Mouse (Mus musculus): ENCODE measurements at regions not wholly inside any gene's neighbourhood (a gene's known extent, or its start where the extent isn't known, plus 50 kb on each side); places are given as distances from the start of the nearest gene placed in this dataset.

GRCm38 (mm10) chr16:92982934-92983333 lies 157.0 kb upstream of the Runx1 start:
- 87% methylated on average over 7 of the region's 7 CpGs for WGBS
- no peak overlapping the region for H3K27ac ChIP-seq (ENCODE audit: low read length)
- no peak for ATAC-seq

GRCm38 (mm10) chr16:92979620-92980330 lies 153.8 kb upstream of the Runx1 start:
- no peaks in the 10 kb centered on the region for H3K27me3 ChIP-seq (replicated peaks; ENCODE audit: insufficient read depth, low read length)
- H3K4me3 ChIP-seq (ENCODE audit: low read depth, low read length), result no peak overlapping the region
- H3K36me3 ChIP-seq (ENCODE audit: insufficient read depth, low read length), result no peaks in the 10 kb centered on the region
- no peak for DNase-seq (ENCODE audit: low spot score)
- no peaks in the 10 kb centered on the region for H3K4me1 ChIP-seq (ENCODE audit: insufficient read depth, low read depth, low read length)
- H3K27ac ChIP-seq (ENCODE audit: low read length), result no peak overlapping the region
- 60% methylated on average over 11 of the region's 11 CpGs for WGBS
- H3K4me2 ChIP-seq (replicated peaks; ENCODE audit: low read depth, low read length), result no peak overlapping the region
- no peaks in the 10 kb centered on the region for H3K9me3 ChIP-seq (ENCODE audit: low read length)
- no peak overlapping the region for H3K9ac ChIP-seq (replicated peaks; ENCODE audit: low read depth)
- TF ChIP-seq CTCF (IDR thresholded peaks at IDR 0.05) (no peak), EP300 (IDR thresholded peaks at IDR 0.05) (no peak)
- no peak for ATAC-seq

More at GRCm38 (mm10) chr16:92982934-92983333, 157.0 kb upstream of the Runx1 start:
- H3K9me3 ChIP-seq (ENCODE audit: low read length), result no peaks in the 10 kb centered on the region
- DNase-seq (ENCODE audit: low spot score), result no peak
- H3K27me3 ChIP-seq (replicated peaks; ENCODE audit: insufficient read depth, low read length), result no peaks in the 10 kb centered on the region
- no peaks in the 10 kb centered on the region for H3K4me1 ChIP-seq (ENCODE audit: insufficient read depth, low read depth, low read length)
- no peak overlapping the region for H3K4me3 ChIP-seq (ENCODE audit: low read depth, low read length)
- H3K36me3 ChIP-seq (ENCODE audit: insufficient read depth, low read length), result no peaks in the 10 kb centered on the region
- TF ChIP-seq EP300 (IDR thresholded peaks at IDR 0.05) (no peak), CTCF (IDR thresholded peaks at IDR 0.05) (no peak)
- no peak overlapping the region for H3K9ac ChIP-seq (replicated peaks; ENCODE audit: low read depth)
- H3K4me2 ChIP-seq (replicated peaks; ENCODE audit: low read depth, low read length), result no peak overlapping the region

- ATAC-seq (no peak), DNase-seq (ENCODE audit: low spot score) (no peak)
These were observed 150.1 kb upstream of the Runx1 start for GRCm38 (mm10) chr16:92976097-92976496.

GRCm38 (mm10) chr16:92975090-92975489 lies 149.1 kb upstream of the Runx1 start:
- Histone ChIP-seq H3K4me1 (ENCODE audit: insufficient read depth, low read depth, low read length) (no peaks in the 10 kb centered on the region), H3K4me2 (replicated peaks; ENCODE audit: low read depth, low read length) (no peak overlapping the region), H3K27ac (ENCODE audit: low read length) (no peak overlapping the region), H3K27me3 (replicated peaks; ENCODE audit: insufficient read depth, low read length) (no peaks in the 10 kb centered on the region), H3K9ac (replicated peaks; ENCODE audit: low read depth) (no peak overlapping the region), H3K9me3 (ENCODE audit: low read length) (no peaks in the 10 kb centered on the region), H3K4me3 (ENCODE audit: low read depth, low read length) (no peak overlapping the region), H3K36me3 (ENCODE audit: insufficient read depth, low read length) (no peaks in the 10 kb centered on the region)
- TF ChIP-seq CTCF (IDR thresholded peaks at IDR 0.05) (no peak), EP300 (IDR thresholded peaks at IDR 0.05) (no peak)
- no peak for DNase-seq (ENCODE audit: low spot score)
- no peak for ATAC-seq
- WGBS, result 88% methylated on average over 8 of the region's 8 CpGs

More at GRCm38 (mm10) chr16:92976097-92976496, 150.1 kb upstream of the Runx1 start:
- no peaks in the 10 kb centered on the region for H3K36me3 ChIP-seq (ENCODE audit: insufficient read depth, low read length)
- no peak overlapping the region for H3K9ac ChIP-seq (replicated peaks; ENCODE audit: low read depth)
- no peak overlapping the region for H3K4me3 ChIP-seq (ENCODE audit: low read depth, low read length)
- WGBS, result 59% methylated on average over 8 of the region's 8 CpGs
- no peaks in the 10 kb centered on the region for H3K9me3 ChIP-seq (ENCODE audit: low read length)
- no peaks in the 10 kb centered on the region for H3K4me1 ChIP-seq (ENCODE audit: insufficient read depth, low read depth, low read length)
- TF ChIP-seq CTCF (IDR thresholded peaks at IDR 0.05), result no peak
- TF ChIP-seq EP300 (IDR thresholded peaks at IDR 0.05), result no peak
- H3K4me2 ChIP-seq (replicated peaks; ENCODE audit: low read depth, low read length), result no peak overlapping the region
- H3K27me3 ChIP-seq (replicated peaks; ENCODE audit: insufficient read depth, low read length), result no peaks in the 10 kb centered on the region
- no peak overlapping the region for H3K27ac ChIP-seq (ENCODE audit: low read length)

- WGBS, result 70% methylated on average over 5 of the region's 5 CpGs
- Histone ChIP-seq H3K36me3 (ENCODE audit: insufficient read depth, low read length) (no peaks in the 10 kb centered on the region), H3K4me3 (ENCODE audit: low read depth, low read length) (no peak overlapping the region), H3K27ac (ENCODE audit: low read length) (no peak overlapping the region), H3K4me1 (ENCODE audit: insufficient read depth, low read depth, low read length) (no peaks in the 10 kb centered on the region), H3K9ac (replicated peaks; ENCODE audit: low read depth) (no peak overlapping the region), H3K9me3 (ENCODE audit: low read length) (no peaks in the 10 kb centered on the region), H3K27me3 (replicated peaks; ENCODE audit: insufficient read depth, low read length) (no peaks in the 10 kb centered on the region), H3K4me2 (replicated peaks; ENCODE audit: low read depth, low read length) (no peak overlapping the region)
- TF ChIP-seq EP300 (IDR thresholded peaks at IDR 0.05), result no peak
- TF ChIP-seq CTCF (IDR thresholded peaks at IDR 0.05), result no peak
- no peak for DNase-seq (ENCODE audit: low spot score)
- no peak for ATAC-seq
These were observed 146.7 kb upstream of the Runx1 start for GRCm38 (mm10) chr16:92972681-92973080.

- no peak for DNase-seq (ENCODE audit: low spot score)
- TF ChIP-seq EP300 (IDR thresholded peaks at IDR 0.05), result no peak
- no peak for TF ChIP-seq CTCF (IDR thresholded peaks at IDR 0.05)
- H3K4me1 ChIP-seq (ENCODE audit: insufficient read depth, low read depth, low read length), result no peaks in the 10 kb centered on the region
- H3K4me3 ChIP-seq (ENCODE audit: low read depth, low read length), result no peak overlapping the region
- no peak overlapping the region for H3K27ac ChIP-seq (ENCODE audit: low read length)
- no peaks in the 10 kb centered on the region for H3K9me3 ChIP-seq (ENCODE audit: low read length)
- WGBS, result 71% methylated on average over 3 of the region's 3 CpGs
- H3K36me3 ChIP-seq (ENCODE audit: insufficient read depth, low read length), result no peaks in the 10 kb centered on the region
- H3K27me3 ChIP-seq (replicated peaks; ENCODE audit: insufficient read depth, low read length), result no peaks in the 10 kb centered on the region
- no peak overlapping the region for H3K4me2 ChIP-seq (replicated peaks; ENCODE audit: low read depth, low read length)
- no peak overlapping the region for H3K9ac ChIP-seq (replicated peaks; ENCODE audit: low read depth)
- no peak for ATAC-seq
These were observed 146.0 kb upstream of the Runx1 start for GRCm38 (mm10) chr16:92971956-92972355.

Data from lung, postnatal 0 days (tissue).